Mouse (Mus musculus) heart, embryonic 16.5 days (tissue): Measurements from ENCODE around the gene Lif. TPM values are rescaled to one million over a fixed set of nuclear protein-coding genes. Genes with fewer than 3 reads are reported as not detected.

Source experiments
- ATAC-seq: fragments of 200-750 bp; cut with Nextera tagmentation; replicated peaks from 2 replicates; pipeline ENCODE4 v1.8.0; 2017; ENCODE audit warnings: moderate number of reproducible peaks; ENCODE audit not compliant: insufficient read depth, low FRiP score; ENCODE audit errors: extremely low read depth
- H3K27ac ChIP-seq: fragments of 300-500 bp; sonication (generic); 2 replicates; pipeline ENCODE4 v1.5.1; 2014; ENCODE audit warnings: mild to moderate bottlenecking, low read length, control low read depth, moderate library complexity
- H3K27me3 ChIP-seq: fragments of 300-500 bp; sonication (generic); 2 replicates; pipeline ENCODE4 v1.6.1; 2014; ENCODE audit warnings: low read length, mixed read lengths; ENCODE audit not compliant: control insufficient read depth, insufficient read depth
- H3K36me3 ChIP-seq: fragments of 300-500 bp; sonication (generic); 2 replicates; pipeline ENCODE4 v1.6.1; 2014; ENCODE audit not compliant: control insufficient read depth, insufficient read depth
- H3K4me1 ChIP-seq: fragments of 300-500 bp; sonication (generic); 2 replicates; pipeline ENCODE4 v1.6.1; 2014; ENCODE audit warnings: low read length, mixed read lengths; ENCODE audit not compliant: control insufficient read depth, insufficient read depth
- H3K4me2 ChIP-seq: fragments of 300-500 bp; sonication (generic); 2 replicates; pipeline ENCODE4 v1.6.1; 2014; ENCODE audit warnings: low read depth, mild to moderate bottlenecking, control low read depth, low read length
- H3K4me3 ChIP-seq: fragments of 300-500 bp; sonication (generic); 2 replicates; pipeline ENCODE4 v1.5.1; 2014; ENCODE audit warnings: mild to moderate bottlenecking, control low read depth, low read length
- H3K9ac ChIP-seq: fragments of 300-500 bp; sonication (generic); 2 replicates; pipeline ENCODE4 v1.6.1; 2014; ENCODE audit warnings: low read length, control low read depth
- H3K9me3 ChIP-seq: fragments of 300-500 bp; sonication (generic); replicated peaks from 2 replicates; pipeline ENCODE4 v1.6.1; 2016; ENCODE audit warnings: low read length; ENCODE audit not compliant: control insufficient read depth
- WGBS: fragments of 180-500 bp; shearing (Covaris S2); extraction: QIAGEN DNeasy Blood & Tissue Kit; methylation state at CpG from one replicate; pipeline ENCODE4 v1.1.7; 2014; 5-methylcytosine and 5-hydroxymethylcytosine counted together
- polyA plus RNA-seq: library from polyadenylated mRNA; unstranded; fragments of >200 nt; fragmentation: Nextera tagmentation; extraction: Ambion mirVana; gene quantifications from 2 replicates; pipeline ENCODE4 v1.2.1, GENCODE M21; 2015

The Lif gene
- polyA plus RNA-seq, 1 experiment from 2014 or later = 0.20 TPM

- Histone ChIP-seq H3K27me3 (no peaks in the 10 kb centered on the region), H3K4me1 (no peaks in the 10 kb centered on the region), H3K4me3 (no peak overlapping the region), H3K4me2 (no peak overlapping the region), H3K36me3 (no peaks in the 10 kb centered on the region), H3K27ac (no peak overlapping the region), H3K9me3 (no peaks in the 10 kb centered on the region), H3K9ac (no peak overlapping the region)
- no peak for ATAC-seq
- 74% methylated on average over 5 of the region's 5 CpGs for WGBS
Measured at GRCm38 (mm10) chr11:4226569-4227325, 30.6 kb upstream of the Lif start.

DNA sequence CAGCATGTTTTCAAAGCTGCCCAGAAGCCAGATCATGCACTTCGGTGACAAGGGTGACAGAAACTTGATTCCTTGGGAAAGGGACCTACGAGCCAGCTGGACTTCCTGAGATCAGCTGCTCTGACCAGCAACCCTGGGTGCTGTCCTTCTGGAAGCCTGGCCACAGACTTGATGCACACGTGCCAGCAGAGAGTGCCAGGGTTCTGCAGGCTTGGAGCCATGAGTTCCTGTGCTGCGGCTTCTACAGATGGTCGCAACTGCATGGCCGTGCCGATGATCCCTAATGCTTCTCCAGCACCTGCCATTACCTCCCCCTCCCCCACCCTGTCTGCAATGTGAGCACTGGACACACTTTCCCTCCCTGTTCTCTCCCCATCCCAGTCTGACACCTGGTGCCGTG lies 28.9 kb upstream of the Lif start:
- WGBS = 29% methylated on average over 8 of the region's 8 CpGs
- no peak for ATAC-seq
- Histone ChIP-seq H3K9me3 (no peaks in the 10 kb centered on the region), H3K4me1 (no peaks in the 10 kb centered on the region), H3K4me2 (no peak overlapping the region), H3K36me3 (no peaks in the 10 kb centered on the region), H3K27ac (no peak overlapping the region), H3K4me3 (no peak overlapping the region), H3K27me3 (no peaks in the 10 kb centered on the region), H3K9ac (no peak overlapping the region)

DNA sequence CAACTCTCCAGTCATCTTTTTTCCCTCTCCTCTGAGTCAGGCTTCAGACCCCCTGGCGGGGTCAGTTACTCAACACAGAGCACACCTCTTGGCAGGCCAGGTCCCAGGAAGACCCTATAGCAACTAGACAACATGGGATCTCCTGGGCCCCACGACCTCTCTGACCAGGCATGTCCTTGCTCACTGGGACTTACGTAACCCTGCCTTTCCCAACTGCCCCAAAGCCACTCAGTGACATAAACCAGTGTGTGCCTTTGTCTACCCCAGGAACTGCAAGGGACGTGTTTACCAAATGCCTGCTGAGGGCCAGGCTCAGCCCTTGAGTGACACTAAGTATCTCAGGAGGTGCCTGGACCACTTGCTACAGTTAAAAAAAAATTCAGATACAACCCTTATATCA lies 27.5 kb upstream of the Lif start:
- ATAC-seq = no peak
- no peak overlapping the region for H3K27ac ChIP-seq
- H3K4me3 ChIP-seq = no peak overlapping the region
- H3K9ac ChIP-seq = no peak overlapping the region
- no peaks in the 10 kb centered on the region for H3K9me3 ChIP-seq
- H3K4me1 ChIP-seq = no peaks in the 10 kb centered on the region
- no peaks in the 10 kb centered on the region for H3K36me3 ChIP-seq
- no peaks in the 10 kb centered on the region for H3K27me3 ChIP-seq
- 67% methylated on average over 4 of the region's 4 CpGs for WGBS
- H3K4me2 ChIP-seq = no peak overlapping the region

DNA sequence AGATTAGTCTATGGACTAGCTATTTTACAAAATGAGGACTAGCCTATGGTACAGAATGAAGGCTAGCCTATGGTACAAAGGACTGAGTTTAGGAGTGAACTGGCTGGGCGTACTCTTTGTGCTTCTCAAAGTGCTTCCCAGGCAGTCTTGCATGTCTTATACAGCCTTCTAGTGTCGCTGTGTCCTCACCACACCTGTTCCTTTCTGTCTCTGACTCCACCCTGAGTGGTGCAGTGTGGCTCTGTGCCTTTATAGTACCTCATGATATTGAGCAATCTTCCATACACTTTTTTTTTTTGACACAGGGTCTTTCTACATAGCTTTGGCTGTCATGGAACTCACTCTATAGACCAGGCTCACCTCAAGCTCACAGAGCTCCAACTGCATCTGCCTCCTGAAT lies 25.9 kb upstream of the Lif start:
- no peaks in the 10 kb centered on the region for H3K36me3 ChIP-seq
- H3K4me2 ChIP-seq = no peak overlapping the region
- 85% methylated on average over 2 of the region's 2 CpGs for WGBS
- no peak overlapping the region for H3K9ac ChIP-seq
- no peaks in the 10 kb centered on the region for H3K4me1 ChIP-seq
- no peaks in the 10 kb centered on the region for H3K9me3 ChIP-seq
- no peak overlapping the region for H3K27ac ChIP-seq
- H3K4me3 ChIP-seq = no peak overlapping the region
- no peak for ATAC-seq
- H3K27me3 ChIP-seq = no peaks in the 10 kb centered on the region

GRCm38 (mm10) chr11:4232644-4233043 lies 24.7 kb upstream of the Lif start:
- Histone ChIP-seq H3K27ac (no peak overlapping the region), H3K27me3 (no peaks in the 10 kb centered on the region), H3K9me3 (no peaks in the 10 kb centered on the region), H3K4me2 (no peak overlapping the region), H3K4me1 (no peaks in the 10 kb centered on the region), H3K36me3 (no peaks in the 10 kb centered on the region), H3K4me3 (no peak overlapping the region), H3K9ac (no peak overlapping the region)
- peak; percentile 21 for ATAC-seq
- 38% methylated on average over 12 of the region's 12 CpGs for WGBS

DNA sequence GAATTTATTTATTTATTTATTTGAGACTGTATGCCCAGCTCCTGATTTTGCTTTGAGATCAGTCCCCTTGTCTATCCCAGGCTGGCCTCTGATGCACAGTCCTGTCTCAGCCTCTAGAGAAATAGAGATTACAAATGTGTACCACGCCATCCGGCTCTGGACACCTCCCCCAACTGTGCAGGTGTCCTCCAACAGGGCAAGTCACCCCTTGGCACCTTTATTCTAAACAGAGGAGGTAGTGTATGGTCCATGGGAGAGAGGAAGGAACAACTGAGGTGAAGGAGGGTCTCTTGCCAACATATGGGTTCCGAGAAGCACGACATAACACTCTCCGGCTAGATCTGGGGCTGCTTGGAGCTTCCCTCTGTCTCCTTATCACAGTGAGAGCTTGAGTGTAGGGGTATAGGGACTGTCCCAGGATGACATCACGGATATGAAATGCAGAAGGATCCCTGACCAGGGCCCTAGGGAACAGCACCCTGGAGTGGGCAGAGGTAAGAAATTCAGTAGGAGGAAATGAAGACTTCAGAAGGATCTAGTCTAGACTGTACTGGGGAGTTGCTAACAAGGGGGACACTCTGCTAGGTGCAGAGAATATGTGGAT lies 22.2 kb upstream of the Lif start:
- WGBS = 80% methylated on average over 6 of the region's 6 CpGs
- Histone ChIP-seq H3K27me3 (no peaks in the 10 kb centered on the region), H3K36me3 (no peaks in the 10 kb centered on the region), H3K4me2 (no peak overlapping the region), H3K27ac (no peak overlapping the region), H3K4me3 (no peak overlapping the region), H3K9me3 (no peaks in the 10 kb centered on the region), H3K9ac (no peak overlapping the region), H3K4me1 (no peaks in the 10 kb centered on the region)
- ATAC-seq = no peak

DNA sequence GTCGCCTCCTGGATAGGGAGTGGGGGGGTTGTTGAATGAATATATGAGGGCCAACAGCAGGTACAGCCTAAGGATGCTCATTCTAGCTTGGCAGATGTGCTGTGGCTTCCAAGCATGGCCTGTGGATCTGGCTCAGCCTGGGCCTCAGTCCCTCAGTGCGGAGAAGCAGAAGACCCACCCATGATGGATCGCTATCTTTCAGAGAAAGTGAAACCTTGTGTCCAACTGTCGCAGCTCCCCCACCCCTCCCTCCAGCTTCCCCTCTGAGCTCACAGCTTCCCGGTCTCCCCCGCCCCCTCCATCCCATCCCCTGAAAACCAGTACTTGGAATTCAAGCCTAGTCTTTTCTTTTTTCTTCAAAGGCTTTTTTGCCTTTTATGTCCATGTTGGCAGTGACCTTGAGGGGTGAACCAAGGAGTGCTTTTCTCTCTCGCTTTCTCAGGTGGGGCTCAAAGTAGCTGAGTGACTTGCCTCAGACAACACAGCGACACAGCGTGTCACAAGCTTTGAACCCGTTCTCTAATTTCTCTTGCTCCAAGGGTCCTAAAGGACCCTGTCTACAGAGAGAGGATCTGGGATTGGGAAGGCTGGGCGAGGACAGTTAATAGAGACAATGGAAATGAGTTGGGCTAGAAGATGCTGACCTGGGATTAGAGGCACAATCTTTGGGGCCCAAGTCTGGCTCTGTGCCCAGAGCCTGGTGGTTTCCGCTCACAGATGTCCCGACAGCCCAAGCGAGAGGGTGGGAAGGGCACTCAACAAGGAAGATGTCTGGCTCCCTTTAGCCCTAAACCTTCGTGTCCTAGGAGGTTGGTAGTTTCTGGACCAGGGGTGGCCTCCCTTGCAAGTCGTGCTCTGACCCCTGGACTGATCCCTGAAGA lies 21.5 kb upstream of the Lif start, which contains the start of gene Osm:
Gene Osm, plus strand, starts transcription at position 756 of the 881 bp plus-strand sequence.
- ATAC-seq = no peak
- H3K4me1 ChIP-seq = no peaks in the 10 kb centered on the region
- H3K27ac ChIP-seq = peak within 1 kb of the TSS; percentile 17; the same call in 1 of the 2 replicates
- no peaks in the 10 kb centered on the region for H3K9me3 ChIP-seq
- no peak within 1 kb of the TSS; the same call in 1 of the 2 replicates for H3K9ac ChIP-seq
- peak within 1 kb of the TSS; percentile 27 for H3K4me3 ChIP-seq
- no peaks in the 10 kb centered on the region for H3K36me3 ChIP-seq
- 59% methylated on average over 16 of the region's 16 CpGs for WGBS
- H3K4me2 ChIP-seq = peak within 1 kb of the TSS; percentile 29
- H3K27me3 ChIP-seq = no peaks in the 10 kb centered on the region

- H3K36me3 ChIP-seq = no peaks in the 10 kb centered on the region
- H3K4me2 ChIP-seq = peak overlapping the region; percentile 29
- peak overlapping the region; percentile 27 for H3K4me3 ChIP-seq
- peak overlapping the region; percentile 17; the same call in 1 of the 2 replicates for H3K27ac ChIP-seq
- H3K4me1 ChIP-seq = no peaks in the 10 kb centered on the region
- ATAC-seq = no peak
- 85% methylated on average over 21 of the region's 21 CpGs for WGBS
- no peaks in the 10 kb centered on the region for H3K9me3 ChIP-seq
- H3K27me3 ChIP-seq = no peaks in the 10 kb centered on the region
- H3K9ac ChIP-seq = no peak overlapping the region; the same call in 1 of the 2 replicates
Measured at GRCm38 (mm10) chr11:4236546-4237067, 20.8 kb upstream of the Lif start.
